Mouse (Mus musculus): ENCODE data around the gene Ccdc85b. TPM values are rescaled to one million over a fixed set of nuclear protein-coding genes. Genes with fewer than 3 reads are reported as not detected.

Gene Ccdc85b
- polyA plus RNA-seq, 1 experiment, result 16.9 TPM

DNA sequence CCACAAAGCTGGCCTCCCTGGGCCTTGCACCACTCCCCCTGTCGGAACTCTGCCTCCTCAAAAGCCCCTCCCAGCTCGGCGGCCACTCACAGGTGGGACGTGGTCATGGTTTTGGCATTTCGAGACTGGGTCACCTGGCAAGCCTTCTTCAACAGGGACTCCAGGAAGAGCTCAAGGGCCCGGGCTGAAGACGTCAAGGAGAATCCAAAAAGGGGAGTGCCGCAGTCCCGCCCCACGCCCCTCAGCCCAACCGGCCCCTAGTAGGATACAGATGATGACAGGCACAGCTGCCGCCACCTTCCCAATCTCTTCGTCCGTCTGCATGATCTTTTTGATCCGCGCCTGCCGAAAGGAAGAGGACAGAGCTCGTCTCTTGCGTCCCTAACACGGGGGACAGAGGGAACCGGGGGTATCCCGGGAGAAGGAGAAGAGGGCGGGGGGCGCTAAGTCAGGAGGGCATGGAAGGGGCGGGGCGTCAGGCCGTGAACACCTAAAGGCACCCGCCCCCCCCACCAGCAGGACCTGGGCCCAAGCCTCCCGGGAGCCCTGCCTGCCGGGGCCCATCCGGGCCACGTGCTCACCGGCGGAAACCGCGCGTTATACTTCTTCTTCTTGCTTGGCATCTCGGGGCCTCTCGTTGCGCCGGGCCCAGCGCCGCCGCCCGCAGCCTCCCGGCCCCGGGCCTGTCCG is 33.5 kb downstream of the Ccdc85b start:
- no peak for TF ChIP-seq GATA1 (IDR thresholded peaks at IDR 0.05; ENCODE audit: low read length)

DNA sequence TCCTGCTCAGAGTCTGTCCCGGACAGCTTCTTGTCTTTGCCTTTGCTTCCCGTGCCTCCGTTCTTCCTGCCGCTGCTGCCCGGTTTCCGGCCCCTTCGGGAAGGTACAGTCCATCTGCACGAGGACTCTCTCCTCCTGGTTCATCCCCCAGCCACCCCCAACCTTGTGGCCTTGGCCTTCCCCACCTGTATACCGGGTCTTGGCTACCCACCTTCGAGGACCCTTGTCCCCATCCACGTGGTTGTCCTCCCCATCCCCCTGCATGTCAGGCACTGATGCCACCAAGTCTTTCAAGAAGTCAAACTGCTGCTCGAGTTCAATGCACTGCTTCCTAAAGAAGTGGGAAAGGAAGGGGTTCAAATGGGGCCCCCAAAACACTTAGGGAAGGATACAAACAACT is 34.1 kb downstream of the Ccdc85b start:
- TF ChIP-seq GATA1 (IDR thresholded peaks at IDR 0.05; ENCODE audit: low read length), result no peak

DNA sequence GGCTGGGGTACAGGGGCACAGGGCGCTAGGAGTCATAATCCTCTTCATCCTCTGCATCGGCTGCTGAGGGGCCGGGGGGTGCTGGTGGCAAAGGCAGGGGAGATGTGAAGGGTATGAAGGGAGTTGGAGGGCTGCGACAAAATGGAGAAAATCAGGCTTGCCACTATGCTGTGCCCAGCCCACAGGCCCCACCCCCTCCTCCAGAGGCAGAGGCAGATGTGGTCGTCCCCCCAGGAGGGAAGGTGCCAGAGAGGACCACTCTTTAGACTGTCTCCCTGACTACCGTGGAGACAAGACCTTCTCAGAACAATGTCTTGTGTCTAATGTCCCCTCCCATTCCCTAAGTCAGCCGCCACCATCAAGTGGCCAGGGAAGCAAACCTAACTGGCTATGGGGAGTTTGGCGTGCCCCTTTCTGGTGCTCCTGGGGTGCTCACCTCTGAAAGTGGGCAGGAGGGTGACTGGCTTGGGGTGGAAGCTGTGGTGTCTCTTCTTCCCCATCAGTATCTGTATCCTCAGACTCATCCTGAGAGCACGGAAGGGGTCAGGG is 34.7 kb downstream of the Ccdc85b start:
- TF ChIP-seq GATA1 (IDR thresholded peaks at IDR 0.05; ENCODE audit: low read length), result no peak

DNA sequence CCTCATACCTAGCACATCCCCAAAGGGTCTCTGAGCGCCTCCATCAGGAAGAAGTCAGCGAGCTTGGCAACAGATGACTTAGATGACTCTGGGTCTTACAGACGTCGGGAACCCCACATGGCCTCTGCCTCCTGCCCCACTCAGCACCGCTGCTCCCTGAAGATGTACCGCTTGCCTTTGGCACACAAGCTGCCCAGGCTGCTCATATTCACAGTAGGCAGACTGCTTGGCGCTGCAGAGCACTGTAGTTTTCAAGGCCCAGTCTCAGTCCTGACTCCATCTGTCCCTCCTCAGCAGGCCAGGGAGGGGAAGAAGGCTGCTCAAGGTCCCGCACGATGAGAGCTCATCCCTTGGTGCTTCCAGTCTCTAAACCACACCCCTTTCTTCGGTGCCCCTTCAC is 35.4 kb downstream of the Ccdc85b start:
- no peak for TF ChIP-seq GATA1 (IDR thresholded peaks at IDR 0.05; ENCODE audit: low read length)

DNA sequence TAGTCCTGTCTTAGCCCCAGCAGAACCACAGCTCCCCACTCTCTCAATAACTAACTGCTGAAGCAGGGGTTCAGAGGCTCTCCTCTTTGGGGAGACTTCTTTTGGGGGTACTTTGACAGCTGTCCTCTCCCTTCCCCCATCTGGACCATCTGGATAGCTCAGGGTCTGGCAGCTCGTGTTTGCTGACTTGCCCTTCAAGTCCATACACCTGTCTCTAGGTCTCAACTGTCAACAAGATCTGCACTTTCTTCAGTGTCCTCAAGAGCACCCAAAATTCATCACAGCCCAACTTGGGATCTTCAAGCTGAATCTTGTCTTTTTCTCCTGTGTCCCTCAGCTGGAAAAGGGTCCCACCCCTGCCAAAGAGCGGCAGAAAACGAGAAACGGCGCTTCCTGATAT is 35.9 kb downstream of the Ccdc85b start:
- no peak for TF ChIP-seq GATA1 (IDR thresholded peaks at IDR 0.05; ENCODE audit: low read length)

DNA sequence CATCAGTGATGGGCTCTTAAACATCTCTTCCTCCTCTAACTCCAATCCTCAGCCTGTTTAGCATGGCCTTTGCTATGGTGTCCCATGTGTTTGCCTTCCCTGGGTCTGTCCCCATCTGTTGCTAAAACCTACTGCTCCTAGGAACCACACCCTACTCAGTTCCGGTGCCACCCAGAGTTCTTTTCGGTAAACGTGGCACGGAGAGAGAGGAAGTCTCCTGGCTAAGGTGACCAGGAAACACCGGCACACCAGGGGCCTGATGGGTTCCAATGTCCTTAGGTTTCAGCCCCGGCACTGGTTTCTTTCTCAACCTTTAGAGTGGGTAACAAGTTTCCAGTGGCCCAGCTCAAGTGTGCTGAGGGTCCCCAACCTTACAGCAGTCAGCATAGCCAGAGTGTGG is 37.1 kb downstream of the Ccdc85b start:
- TF ChIP-seq GATA1 (IDR thresholded peaks at IDR 0.05; ENCODE audit: low read length), result no peak

DNA sequence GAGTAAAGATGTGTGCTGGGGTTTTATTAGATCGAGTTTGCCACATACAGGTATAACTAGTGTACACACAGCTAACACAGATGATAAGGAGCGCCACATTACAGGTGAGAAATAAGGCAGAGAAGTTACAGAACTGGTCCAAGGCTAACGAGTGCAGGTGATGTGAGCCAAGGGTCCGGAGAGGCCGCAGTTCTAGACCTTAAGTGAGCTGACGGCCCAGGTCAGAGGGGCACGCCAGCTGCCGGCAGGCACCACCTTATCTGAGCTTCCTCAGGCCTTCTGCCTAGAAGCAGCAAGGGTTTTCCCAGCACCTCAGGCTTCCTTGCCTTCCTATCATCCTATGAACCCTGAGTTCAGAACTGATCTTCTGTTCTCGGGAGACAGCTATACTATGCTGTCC is 38.1 kb downstream of the Ccdc85b start:
- TF ChIP-seq GATA1 (IDR thresholded peaks at IDR 0.05; ENCODE audit: low read length), result no peak

DNA sequence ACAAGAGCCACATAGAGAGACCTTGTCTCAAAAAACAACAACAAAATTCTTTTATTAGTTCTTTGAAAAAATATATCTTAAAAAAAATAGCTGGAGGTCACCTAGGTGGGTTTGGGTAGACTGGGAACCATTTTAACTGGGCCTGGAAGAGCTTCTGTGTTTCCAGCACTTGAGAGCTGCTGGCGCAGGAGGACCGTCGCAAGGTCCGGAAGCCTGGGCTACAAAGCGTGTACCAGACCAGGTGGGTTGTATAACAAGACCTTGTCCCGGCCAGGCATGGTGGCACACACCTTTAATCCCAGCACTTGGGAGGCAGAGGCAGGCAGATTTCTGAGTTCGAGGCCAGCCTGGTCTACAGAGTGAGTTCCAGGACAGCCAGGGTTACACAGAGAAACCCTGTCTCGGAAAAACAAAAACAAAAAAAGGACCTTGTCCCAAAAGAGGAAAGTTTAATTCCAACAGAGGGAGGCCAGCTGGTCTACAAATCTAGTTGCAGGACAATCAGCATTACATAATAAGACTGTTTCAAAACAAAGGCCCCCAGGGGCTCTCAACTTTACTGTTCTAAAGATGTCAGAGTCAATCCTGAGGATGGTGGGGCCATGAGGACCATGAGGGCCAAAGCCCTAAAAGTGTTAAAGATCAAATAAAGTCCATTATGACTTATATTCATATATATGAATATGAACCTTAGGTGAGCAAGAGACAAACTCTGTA is 38.8 kb downstream of the Ccdc85b start:
- TF ChIP-seq GATA1 (IDR thresholded peaks at IDR 0.05; ENCODE audit: low read length), result no peak

DNA sequence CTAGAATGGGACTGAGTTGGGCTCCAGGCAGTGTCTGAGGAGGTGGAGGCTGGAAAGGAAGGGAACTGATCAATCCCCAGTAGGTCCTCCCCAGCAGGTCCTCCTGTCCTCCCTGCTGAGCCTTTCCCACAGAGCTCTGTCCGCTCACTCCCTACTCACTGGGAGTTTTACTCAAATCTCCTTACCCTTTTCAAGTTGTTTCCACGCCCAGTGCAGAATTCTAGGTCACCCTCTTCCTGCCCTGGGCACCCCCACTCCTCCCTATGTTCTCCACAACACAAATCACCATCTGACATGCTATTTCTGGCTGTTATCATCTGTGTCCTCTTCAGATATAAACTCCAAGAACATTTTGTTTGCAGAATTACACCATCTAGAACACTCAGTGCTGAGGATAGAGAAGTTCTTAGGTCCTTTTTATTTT is 43.1 kb downstream of the Ccdc85b start:
- no peak for TF ChIP-seq GATA1 (IDR thresholded peaks at IDR 0.05; ENCODE audit: low read length)

DNA sequence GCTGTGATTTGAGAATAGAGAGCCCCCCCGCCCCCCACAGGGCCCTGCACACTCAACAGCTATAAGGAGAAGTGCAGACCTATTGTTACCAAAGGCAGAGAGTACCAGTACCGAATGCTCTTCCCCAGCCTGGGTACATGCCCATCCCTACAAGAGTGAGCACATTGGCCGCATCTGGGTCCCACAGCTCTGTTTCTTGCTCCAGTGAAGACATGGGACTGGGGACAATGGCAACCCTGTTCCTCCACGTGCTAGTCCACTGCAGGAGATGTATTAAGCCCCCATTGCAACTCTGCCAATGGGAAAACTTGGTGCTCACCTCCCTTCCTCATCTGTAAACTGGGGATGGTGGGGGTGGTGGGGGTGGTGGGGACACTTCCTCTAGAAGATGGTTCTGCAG is 43.9 kb downstream of the Ccdc85b start:
- TF ChIP-seq GATA1 (IDR thresholded peaks at IDR 0.05; ENCODE audit: low read length), result no peak

DNA sequence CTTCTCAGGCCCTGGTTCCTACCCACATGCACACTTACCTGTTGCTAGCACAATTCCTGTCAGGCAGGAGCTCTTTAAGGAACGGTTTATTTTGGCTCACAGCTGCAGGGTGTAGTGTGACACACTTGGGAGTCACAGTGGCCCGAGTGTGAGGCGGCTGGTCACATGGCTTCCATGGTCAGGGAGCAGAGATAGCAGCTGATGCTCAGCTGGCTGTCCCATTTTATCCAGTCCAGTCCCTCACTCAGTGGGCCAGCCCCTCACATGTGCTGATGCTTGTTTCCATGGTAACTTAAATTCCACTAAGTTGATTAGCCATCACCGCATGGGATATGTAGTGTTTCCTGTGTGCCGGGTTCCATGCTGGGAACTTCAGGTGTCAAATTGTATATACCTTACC is 45.7 kb downstream of the Ccdc85b start:
- no peak for TF ChIP-seq GATA1 (IDR thresholded peaks at IDR 0.05; ENCODE audit: low read length)

DNA sequence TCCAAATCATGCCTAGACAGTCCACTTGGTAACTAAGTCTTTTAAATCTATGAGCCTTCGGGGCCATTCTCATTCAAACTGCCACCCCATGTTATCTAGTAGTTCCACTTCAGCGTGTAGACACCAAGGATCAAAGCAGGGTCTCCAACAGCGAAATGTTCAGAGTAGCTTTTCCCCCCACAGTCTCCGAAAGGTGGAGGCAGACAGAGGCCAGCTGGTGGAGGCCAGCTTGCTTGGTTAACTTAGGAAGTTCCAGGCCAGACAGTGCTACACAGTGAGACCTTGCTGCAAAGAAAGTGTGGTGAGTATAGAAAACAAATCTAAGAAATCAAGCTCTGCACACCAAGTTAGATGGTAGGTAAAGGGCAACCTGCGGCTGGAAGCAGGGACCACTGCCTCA is 47.1 kb downstream of the Ccdc85b start:
- no peak for TF ChIP-seq GATA1 (IDR thresholded peaks at IDR 0.05; ENCODE audit: low read length)

DNA sequence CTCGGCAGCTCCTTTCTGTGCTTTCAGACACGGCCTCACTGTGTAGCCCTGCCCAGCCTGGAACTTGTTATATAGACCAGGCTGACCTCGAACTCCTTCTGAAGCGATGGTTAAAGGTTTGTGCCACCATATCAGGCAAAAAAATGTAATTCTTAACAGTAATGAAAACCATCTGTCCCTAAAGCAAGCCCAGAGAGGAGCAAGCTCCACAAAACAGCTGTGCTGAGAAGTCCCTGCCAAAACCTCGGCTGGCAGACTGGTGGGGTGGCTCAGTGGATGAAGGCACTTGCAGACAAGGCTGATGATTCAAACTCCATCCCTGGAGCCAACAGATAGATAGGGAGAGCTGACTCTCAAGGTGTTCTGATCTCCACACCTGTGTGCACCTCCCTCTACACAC is 48.6 kb downstream of the Ccdc85b start:
- no peak for TF ChIP-seq GATA1 (IDR thresholded peaks at IDR 0.05; ENCODE audit: low read length)

DNA sequence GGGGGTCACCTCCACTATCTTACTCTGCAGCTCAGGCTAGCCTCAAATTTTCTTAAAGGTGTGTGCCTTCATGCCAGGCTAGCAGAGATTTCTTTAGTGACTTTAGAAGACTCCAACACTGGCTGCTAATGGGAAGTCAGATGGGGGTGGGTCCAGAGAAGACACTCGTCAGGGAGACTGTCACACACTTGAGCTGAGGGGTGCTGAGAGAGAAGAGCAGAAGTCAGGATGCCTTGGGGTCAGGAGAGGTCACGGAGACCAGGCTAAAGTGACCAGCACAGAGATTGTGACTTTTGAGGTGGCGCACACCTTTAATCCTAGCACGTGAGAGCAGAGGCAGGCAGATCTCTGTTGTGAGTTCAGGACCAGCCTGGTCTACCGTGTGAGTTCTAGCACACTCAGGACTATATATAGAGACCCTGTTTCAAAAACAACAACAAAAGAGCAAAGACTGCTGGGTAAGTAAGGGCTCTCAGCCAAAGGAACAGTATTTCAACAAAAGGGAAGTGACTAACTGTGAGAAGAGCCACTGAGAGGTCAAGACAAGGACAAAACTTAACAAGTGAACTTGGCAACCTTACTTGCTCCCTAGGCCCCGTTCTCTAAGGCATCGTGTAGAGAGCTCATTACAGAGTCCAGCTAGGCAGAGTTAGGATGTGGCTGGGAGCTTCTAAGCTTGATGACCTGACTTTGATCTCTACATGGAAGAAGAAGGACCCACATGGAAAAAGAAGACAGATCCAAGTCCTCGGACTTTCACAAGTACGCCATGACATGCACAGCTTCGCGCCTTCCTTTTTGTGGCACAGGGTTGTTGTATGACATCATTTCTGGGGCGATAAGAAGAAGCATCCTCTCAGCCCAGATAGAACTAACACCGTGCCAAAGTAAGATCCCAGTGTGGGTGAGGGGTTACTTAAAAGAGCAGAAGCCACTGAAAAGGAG is 49.4 kb downstream of the Ccdc85b start:
- no peak for TF ChIP-seq GATA1 (IDR thresholded peaks at IDR 0.05; ENCODE audit: low read length)

DNA sequence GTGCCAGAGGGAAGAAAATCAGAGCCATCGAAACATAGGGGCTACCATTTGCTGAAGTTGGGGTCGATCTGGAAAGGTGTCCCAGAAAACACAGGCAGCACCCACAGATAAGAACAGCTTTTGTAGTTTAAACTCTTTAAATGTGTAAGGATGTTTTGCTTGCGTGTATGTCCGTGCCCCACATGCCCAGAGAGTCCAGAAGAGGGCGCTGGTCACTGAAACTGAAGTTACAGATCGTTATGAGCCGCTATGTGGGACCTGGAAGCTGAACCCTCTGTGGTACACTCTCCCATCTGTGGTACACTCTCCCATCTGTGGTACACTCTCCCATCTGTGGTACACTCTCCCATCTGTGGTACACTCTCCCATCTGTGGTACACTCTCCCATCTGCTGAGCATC is 50.6 kb downstream of the Ccdc85b start:
- no peak for TF ChIP-seq GATA1 (IDR thresholded peaks at IDR 0.05; ENCODE audit: low read length)

DNA sequence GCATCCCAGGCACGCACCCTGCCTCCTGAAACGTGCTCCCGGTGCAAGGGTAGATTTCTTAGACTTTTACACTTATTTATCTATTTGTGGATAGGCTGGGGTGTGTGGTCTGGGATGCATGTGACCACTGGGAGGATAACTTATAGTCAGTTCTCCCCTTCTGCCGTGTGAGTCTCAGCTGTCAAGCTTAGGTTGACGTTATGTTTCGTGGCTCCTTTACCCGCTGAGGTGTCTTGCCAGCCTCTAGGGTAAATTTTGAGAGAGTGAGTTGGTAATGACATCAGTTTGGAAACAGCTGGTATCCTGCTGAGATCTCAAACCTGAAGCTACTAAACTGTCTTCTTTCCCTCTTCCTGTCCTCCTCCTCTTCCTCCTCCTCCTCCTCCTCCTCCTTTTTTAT is 51.8 kb downstream of the Ccdc85b start:
- TF ChIP-seq GATA1 (IDR thresholded peaks at IDR 0.05; ENCODE audit: low read length), result no peak

Other genes with a start within 250 kb of the Ccdc85b start
- 47.4 and 54.1 TPM in 2 replicates for gene Pacs1, start 184.8 kb downstream of the Ccdc85b start, polyA plus RNA-seq (2012)
- gene Sf3b2, start 162.4 kb downstream of the Ccdc85b start, polyA plus RNA-seq (2012), result 445 and 471 TPM in 2 replicates
- gene Gal3st3, start 159.6 kb downstream of the Ccdc85b start, polyA plus RNA-seq (2012), result not detected in 2 replicates
- gene Catsper1, start 122.2 kb downstream of the Ccdc85b start, polyA plus RNA-seq (2012), result not detected in 2 replicates
- 0.05 and 0.23 TPM in 2 replicates for gene Cst6, start 108.3 kb downstream of the Ccdc85b start, polyA plus RNA-seq (2012)
- 90.9 and 126 TPM in 2 replicates for gene Eif1ad, start 91.2 kb downstream of the Ccdc85b start, polyA plus RNA-seq (2012)
- gene Banf1, start 90.7 kb downstream of the Ccdc85b start, polyA plus RNA-seq (2012), result 212 and 288 TPM in 2 replicates
- gene Sart1, start 69.2 kb downstream of the Ccdc85b start, polyA plus RNA-seq (2012), result 198 and 219 TPM in 2 replicates
- gene Tsga10ip, start 55.4 kb downstream of the Ccdc85b start, polyA plus RNA-seq (2012), result 0.21 TPM in 1 of 2 replicates, not detected in the other
- gene Drap1, start 32.9 kb downstream of the Ccdc85b start, polyA plus RNA-seq (2012), result 379 and 390 TPM in 2 replicates
- gene AI837181, start 32.8 kb downstream of the Ccdc85b start, polyA plus RNA-seq (2012), result 71.2 and 101 TPM in 2 replicates
- 7.4 and 10.2 TPM in 2 replicates for gene Fosl1, start 10.3 kb downstream of the Ccdc85b start, polyA plus RNA-seq (2012)
- 12.1 and 152 TPM in 2 replicates for gene Fibp, start 2.7 kb upstream of the Ccdc85b start, polyA plus RNA-seq (2012)
- not detected in 2 replicates for gene Ctsw, start 10.6 kb upstream of the Ccdc85b start, polyA plus RNA-seq (2012)
- 2.6 and 3.6 TPM in 2 replicates for gene Efemp2, start 16.1 kb upstream of the Ccdc85b start, polyA plus RNA-seq (2012)
- 34.6 and 51.3 TPM in 2 replicates for gene Mus81, start 30.5 kb upstream of the Ccdc85b start, polyA plus RNA-seq (2012)
- 1,095 and 1,191 TPM in 2 replicates for gene Cfl1, start 32.6 kb upstream of the Ccdc85b start, polyA plus RNA-seq (2012)
- 0.10 and 0.17 TPM in 2 replicates for gene 1700020D05Rik, start 45.9 kb upstream of the Ccdc85b start, polyA plus RNA-seq (2012)
- 1.4 and 1.7 TPM in 2 replicates for gene Snx32, start 52.6 kb upstream of the Ccdc85b start, polyA plus RNA-seq (2012)
- not detected in 2 replicates for gene Ovol1, start 102.8 kb upstream of the Ccdc85b start, polyA plus RNA-seq (2012)
- 18.6 and 18.8 TPM in 2 replicates for gene Ap5b1, start 110.1 kb upstream of the Ccdc85b start, polyA plus RNA-seq (2012)
- 350 and 521 TPM in 2 replicates for gene Rnaseh2c, start 144.0 kb upstream of the Ccdc85b start, polyA plus RNA-seq (2012)
- gene Kat5, start 152.3 kb upstream of the Ccdc85b start, polyA plus RNA-seq (2012), result 122 and 156 TPM in 2 replicates
- 79.0 and 109 TPM in 2 replicates for gene Rela, start 179.6 kb upstream of the Ccdc85b start, polyA plus RNA-seq (2012)
- gene Sipa1, start 205.8 kb upstream of the Ccdc85b start, polyA plus RNA-seq (2012), result 89.3 and 105 TPM in 2 replicates
- gene Map3k11, start 230.8 kb upstream of the Ccdc85b start, polyA plus RNA-seq (2012), result 136 and 165 TPM in 2 replicates
- 206 and 209 TPM in 2 replicates for gene Pcnx3, start 231.0 kb upstream of the Ccdc85b start, polyA plus RNA-seq (2012)
- 0.21 and 0.23 TPM in 2 replicates for gene Kcnk7, start 246.5 kb upstream of the Ccdc85b start, polyA plus RNA-seq (2012)

Measured in G1E-ER4 (cell line).